Mouse (Mus musculus) ZHBTc4 (cell line): ENCODE results near the gene Sema4d.
A peak's percentile ranks its signal among the peaks of the same experiment; 100 is the strongest.

Experiments used
- DNase-seq: peaks from one replicate; pipeline ENCODE4 v3.0.0-alpha.2; 2011; ENCODE audit warnings: low read depth, low spot score

The Sema4d gene

DNA sequence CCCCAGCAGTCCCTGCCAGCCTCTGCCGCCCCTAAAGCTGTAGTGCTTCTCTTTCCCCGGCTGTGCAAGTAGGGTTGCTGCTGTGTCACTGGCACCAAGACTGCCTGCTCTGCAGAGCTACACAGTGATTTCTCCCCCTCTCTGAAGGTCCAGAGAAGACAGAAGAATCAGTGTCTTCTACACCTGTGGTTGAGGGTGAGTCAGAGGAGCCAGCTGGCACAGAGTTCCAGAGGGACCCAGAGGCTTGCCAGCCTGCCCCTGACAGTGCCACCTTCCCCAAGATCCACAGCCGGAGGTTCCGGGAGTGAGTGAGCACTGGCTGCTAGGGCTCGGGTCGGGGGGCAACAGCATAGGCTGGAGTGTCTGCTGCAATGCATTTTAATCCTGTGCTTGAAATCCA, 114.9 kb downstream of the Sema4d start:
- no peak for DNase-seq

DNA sequence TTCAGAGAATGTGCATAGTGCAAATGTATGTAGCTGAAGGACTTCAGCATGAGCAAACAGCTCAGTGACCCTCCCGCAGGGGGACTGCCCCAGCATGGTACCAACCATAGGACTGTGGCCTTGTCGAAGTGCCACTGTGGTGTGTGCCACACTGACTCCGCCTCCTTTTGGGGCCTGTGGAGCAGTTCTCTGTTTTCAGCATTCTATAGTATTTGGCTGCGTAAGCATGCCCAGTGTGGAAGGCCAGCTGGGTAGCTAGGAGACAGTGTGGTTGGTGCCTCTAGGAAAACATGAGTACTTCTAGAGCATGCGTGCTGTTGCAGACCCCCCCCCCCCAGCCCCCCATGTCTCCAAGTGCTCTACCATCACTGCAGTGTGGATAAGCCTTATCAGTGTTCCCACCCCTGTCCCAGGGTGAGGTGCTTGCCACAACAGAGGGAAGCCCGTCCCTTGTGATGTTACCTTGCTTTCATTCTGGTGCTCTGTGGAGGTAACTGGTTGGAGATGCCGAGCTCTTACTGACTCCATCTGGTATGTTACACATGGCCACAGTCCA, 115.8 kb downstream of the Sema4d start:
- DNase-seq, result no peak

DNA sequence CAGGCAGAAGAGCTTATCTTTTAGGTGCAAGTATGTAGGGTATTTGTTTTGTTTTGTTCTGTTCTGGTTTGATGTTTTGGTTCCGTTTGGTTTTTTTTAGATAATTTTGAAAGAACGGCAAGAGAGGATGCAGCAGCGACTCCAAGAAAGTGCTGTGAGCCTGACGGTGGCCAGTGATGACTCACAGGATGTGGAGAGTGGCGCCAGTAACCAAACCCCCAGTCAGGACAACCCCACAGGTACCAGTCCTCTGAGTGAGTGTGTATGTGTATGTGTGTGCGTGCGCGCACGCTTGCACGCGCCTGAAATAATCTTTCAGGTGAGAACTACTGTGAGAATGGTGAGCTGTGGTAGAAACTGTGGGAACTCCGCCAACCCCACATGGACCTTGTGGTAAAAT, 116.5 kb downstream of the Sema4d start:
- no peak for DNase-seq

DNA sequence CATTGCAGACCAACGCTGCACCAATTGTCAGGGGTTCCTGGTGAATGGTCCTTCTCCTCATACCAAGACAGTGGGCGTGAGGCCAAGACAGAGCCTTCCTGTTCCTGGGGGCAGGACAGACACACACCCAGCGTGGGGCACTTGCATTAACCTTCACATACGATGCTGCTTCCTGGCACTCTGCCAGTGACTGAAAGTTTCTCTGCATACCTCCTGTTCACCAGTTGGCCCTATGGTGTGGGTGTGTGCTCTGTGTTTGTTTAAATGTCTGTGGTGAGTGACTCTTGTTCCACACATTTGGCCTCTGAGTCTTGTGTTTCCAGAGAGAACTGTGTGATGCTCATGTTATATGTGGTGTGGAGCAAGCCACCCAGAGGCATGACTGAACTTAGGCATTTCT, 116.9 kb downstream of the Sema4d start:
- peak; percentile 30 for DNase-seq

DNA sequence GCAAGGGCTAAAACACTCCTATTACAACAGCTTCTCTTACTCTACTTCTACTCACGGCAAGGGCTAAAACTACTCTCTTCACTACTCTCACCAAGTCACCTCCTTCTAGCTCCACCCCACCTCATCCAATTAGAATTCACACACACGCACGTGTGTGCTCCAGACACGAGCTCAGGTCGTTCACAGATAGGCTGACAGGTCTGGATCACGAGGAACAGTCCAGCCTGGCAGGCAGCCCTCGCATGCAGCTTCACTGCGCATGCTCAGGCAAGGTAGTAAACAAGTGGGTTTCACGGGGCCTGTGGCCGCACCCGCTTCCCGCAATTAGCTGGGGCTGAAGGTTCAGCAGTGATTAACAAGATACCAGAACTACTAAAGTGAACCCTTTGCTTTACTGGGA, 125.4 kb downstream of the Sema4d start:
- DNase-seq, result peak; percentile 98

DNA sequence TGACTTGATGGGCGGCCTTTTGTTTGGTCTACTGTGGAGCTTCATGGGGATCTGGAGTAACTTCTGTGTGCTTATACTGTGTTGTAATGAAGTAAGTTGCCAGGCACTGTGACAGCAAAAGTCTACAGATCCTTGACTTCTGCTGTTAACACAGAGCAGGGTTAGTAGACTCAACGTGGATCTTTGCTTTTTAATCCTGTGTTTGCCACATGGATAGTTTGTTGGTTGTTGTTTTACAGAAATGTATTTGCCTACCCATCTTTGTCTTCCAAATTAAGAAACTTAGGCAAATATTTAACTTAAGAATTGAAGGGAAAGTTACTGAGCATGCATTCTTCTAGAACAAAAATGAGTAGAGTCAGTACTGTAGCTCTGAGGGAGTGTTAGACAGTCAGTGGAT, 130.0 kb downstream of the Sema4d start:
- no peak for DNase-seq

- no peak for DNase-seq
Measured at GRCm38 (mm10) chr13:51659573-51659972, 134.0 kb downstream of the Sema4d start.

DNA sequence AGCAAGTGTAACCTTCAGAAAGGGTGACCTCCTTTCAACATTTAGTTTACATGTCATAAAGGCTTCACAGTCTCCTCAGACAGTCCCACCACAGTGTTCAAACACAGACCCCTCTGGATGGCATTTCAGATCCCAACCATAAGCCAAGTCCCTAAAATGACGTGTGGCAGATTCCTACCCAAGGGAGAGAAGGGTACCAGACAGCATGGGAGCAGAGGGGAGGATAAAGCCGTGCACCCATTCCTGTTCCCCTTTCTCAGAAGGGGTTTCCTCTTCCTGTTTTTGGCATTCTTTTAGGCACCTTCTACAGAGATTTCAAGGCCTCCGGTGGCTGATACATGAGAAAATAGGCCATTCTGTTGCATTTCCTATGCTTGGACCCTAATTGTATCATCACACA, 135.5 kb downstream of the Sema4d start:
- DNase-seq, result no peak

DNA sequence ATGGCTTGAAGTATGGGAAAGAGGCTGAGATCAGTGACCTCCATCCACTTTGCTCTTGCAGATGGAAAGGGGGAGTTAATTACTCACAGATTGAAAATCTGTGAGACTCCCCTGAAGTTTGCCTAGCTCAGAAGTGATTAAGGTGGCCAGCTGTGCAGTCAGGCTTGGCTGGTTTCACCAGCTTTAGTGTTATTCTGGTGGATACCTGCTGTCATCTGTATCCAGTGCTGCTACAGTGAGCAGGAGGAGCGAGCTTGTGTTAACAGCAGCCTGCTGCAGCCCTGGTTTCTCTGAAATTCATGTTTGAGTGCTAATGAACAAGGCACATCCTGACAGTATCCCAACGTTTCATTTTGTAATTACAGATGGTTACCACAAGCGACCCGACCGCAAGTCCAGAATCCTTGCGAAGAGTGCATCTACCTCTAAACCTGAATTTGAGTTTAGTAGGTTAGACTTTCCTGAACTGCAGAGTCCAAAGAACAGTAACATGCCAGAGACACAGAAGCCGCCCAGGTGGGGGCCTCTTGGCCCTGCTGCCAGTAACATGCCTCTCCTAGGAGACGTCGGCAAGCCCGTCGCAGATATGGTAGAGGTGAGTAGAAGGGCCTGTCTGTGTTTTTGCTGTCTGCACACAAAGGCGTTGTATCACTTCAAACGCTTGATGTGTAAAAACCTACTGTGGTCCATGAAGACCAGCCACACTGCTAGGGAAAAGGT, 136.9 kb downstream of the Sema4d start:
- no peak for DNase-seq

DNA sequence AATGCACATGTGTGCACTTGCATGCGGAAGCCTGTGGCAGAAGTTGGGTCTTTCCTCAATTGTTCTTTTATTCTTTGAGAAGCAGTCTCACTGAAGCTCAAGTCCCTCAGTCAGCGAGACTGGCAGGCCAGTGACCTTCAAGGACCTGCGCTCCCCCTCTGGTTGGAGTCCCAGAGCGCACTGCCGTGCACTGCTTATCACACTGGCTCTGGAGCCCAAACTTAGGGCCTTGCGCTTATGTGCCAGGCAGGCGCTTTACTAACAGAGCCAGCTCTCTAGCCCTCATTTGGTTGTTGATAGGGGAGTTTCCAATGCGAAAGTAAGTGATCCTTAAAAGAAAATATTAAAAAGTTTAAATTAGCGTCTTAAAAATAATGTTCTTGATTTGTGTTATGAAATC, 139.6 kb downstream of the Sema4d start:
- DNase-seq, result no peak

- DNase-seq, result no peak
Measured at GRCm38 (mm10) chr13:51653159-51653558, 140.4 kb downstream of the Sema4d start.

GRCm38 (mm10) chr13:51651408-51652064, 142.0 kb downstream of the Sema4d start, which contains the start of gene Secisbp2:
Gene Secisbp2, plus strand, starts transcription at chr13:51651697.
- peak; percentile 97 for DNase-seq

GRCm38 (mm10) chr13:51649740-51650139, 143.8 kb downstream of the Sema4d start:
- no peak for DNase-seq

GRCm38 (mm10) chr13:51648237-51648636, 145.3 kb downstream of the Sema4d start:
- no peak for DNase-seq

DNA sequence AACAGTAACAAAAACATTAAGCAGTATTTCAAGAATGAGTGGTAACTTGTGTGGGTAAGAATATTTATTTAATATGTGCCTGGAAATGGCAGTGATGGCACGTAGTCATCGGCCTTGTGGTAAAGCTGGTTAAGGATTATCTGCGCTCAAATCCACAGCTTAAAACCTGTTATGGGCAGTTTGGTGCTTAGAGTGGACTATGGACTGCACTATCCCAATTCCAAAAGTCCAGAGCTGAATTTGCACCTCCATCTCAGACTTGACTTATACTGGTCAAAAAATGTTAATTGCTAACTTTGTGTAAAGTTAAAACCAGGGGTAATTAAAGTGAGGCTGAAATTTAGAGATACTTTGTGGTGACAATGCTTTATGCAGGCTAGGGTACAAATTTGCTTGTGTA, 145.8 kb downstream of the Sema4d start:
- no peak for DNase-seq

DNA sequence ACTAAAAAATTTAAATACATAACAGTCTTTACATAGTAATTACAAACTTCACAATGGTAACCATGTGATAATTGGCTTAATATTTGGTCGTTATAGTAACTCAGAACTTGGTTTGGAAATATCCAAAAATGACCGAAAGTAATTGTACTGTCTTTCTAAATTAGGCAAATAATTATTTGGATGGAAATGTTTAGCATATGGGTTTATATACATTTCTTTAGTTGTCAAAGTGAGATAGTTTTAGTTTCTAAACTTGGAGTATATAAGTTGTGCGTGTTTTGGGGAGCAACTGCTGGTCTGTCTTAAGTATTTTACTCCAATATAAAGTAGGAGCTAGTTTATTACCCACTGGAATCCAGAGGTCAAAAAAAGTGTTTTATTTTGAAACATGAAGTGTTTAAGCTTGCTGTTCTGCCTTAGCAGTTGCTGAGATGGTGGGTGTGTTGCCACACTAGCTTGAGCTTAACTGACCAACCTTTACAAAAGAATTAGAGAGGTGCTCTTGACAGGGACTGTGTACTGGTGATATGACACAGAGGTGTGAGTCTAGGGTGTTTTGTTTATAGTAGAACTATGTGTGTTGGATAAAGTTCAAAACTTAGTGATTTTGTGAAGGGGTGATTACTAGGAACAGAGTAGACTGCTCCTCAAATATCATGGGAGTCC, 147.1 kb downstream of the Sema4d start:
- no peak for DNase-seq

DNA sequence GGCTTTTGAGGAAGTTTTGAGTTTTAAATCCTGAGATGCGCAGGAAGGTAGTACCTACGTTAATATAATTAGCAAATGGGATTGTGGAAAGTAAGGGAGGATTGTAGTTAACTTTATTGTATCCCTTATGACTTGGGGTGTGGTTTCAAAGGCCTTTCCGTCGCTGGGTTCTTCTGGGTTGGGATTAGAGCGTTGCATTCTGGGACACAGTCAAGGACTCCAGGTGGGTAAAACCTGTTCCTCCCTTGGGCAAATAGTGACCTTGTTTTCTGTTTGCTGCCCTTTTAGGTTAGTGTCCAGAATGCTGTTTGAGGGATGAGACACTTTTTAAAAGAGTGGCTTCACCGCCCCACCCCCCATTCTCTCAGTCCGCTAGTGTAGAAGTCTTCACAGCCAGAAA, 147.7 kb downstream of the Sema4d start:
- DNase-seq, result peak; percentile 71

DNA sequence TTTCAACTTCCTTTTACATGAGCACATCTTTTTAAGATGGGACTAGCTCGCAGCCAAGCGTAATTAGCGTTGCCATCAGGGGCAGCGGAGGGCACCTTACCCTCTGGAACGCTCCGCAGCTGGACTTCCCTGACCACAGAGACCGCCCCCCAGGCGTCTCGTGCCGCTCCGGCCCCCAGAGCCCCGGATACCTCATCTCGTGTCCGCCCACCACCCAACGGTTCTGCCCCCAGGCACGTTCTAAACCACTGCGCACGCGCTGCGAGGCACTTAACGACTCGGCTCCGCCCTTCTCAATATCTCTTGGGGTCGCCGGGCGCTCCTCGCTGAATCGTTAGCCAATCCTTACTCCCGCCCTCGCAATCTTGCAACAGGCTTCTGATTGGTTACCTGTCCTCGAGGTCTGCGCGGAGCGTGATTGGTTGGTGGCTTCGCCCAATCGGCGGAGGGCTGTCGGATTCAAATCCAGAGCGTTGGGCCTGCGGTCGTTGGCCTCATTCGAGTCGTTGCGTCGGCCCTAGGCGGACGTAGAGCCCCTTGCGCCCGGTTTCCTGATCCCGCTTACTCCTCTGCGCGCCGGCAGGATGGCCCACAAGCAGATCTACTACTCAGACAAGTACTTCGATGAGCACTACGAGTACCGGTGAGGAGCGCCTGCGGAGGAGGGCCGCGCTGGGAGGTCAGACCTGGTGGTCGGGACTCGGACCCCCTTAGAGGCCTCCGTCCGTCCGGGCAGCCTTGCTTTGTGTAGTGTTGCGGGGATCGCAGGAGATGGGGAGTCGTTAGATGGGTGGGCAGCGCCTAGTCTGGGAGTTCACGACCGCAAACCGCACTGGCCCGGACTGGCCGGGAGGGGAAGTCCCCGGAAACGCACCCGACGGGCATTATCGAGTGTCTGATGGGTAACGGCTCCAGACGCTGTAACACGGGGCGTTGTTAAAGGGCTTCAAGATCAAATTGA, 148.4 kb downstream of the Sema4d start, which contains the start of gene Cks2:
TSS of gene Cks2 (plus strand) at position 404 of the 961 bp plus-strand sequence.
- DNase-seq, result peak; percentile 100

GRCm38 (mm10) chr13:51643924-51644828, 149.4 kb downstream of the Sema4d start:
- no peak for DNase-seq

GRCm38 (mm10) chr13:51642171-51642778, 151.3 kb downstream of the Sema4d start:
- peak; percentile 54 for DNase-seq
